Mouse (Mus musculus): ENCODE data around the gene Ear1.
"Not testable (repeated sequence)": the region's sequence is repeated elsewhere in the genome, so short reads cannot be mapped to it uniquely, and the experiment has no call there.

- TF ChIP-seq POLR2A, CTCF (IDR thresholded peaks at IDR 0.05; ENCODE audit: extremely low read depth, insufficient read depth, low read length): not testable (repeated sequence)
Measured at GRCm38 (mm10) chr14:43824176-43824575, 51.1 kb downstream of the Ear1 start.

All from cortical plate, adult 2 months (tissue).